In the genomic region with DNA sequence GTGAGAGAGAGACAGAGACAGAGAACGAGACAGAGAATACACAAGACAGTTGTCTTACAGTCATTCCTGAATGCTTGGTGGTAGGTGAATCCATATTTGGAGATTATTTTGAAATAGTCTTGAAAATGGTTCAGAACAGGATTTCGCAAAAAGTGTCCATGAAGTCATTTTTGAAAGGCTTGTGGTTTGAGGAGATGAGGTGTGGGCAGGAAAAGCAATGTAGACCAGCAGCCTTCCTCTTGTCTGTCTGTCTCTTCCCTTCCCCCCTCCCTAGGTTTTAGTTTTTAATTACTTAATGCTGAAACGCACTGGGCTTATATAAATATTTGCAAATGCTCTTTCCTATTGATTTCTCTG, we compare ENCODE assay signal across 9 mouse cellular contexts.
DNase-seq lines count a peak whose midpoint lies in the region; ATAC-seq lines count a peak whose summit lies in the region.
"Had no signal": no experiment of that assay in that cellular context is flagged by ENCODE, and none has a peak within 500 bp of the region (broad histone marks: within the 10 kb centered on the region; RNA-seq: fewer than 3 reads in every experiment).

No protein-coding gene starts in this region.

- peak overlapping the region; percentile 98 for H3K9ac ChIP-seq in hindbrain, embryonic 14.5 days

- no peaks in the 10 kb centered on the region for H3K9me3 ChIP-seq in hindbrain, embryonic 14.5 days (ENCODE audit: control insufficient read depth, low read length)

- no peak for ATAC-seq in hindbrain, embryonic 14.5 days (ENCODE audit: low FRiP score)
- no peak for ATAC-seq in monocyte, adult 5-6 weeks (replicated peaks; ENCODE audit: insufficient number of reproducible peaks, low FRiP score, low TSS enrichment, poor library complexity, severe bottlenecking)
- ATAC-seq: inflammation-experienced regulatory T-cells, adult 6 months had no signal

- peak overlapping the region; percentile 92 for H3K4me2 ChIP-seq in hindbrain, embryonic 14.5 days (replicated peaks)

- H3K27me3 ChIP-seq in hindbrain, embryonic 14.5 days (ENCODE audit: control insufficient read depth, insufficient read depth, low read length), result peaks cover 12% of the 10 kb centered on the region

- peak; percentile 79 for DNase-seq in 416B (ENCODE audit: low read depth)
- no peak for DNase-seq in hindbrain, embryonic 14.5 days (ENCODE audit: low spot score)
- DNase-seq in lung, postnatal 36 days, result peak; percentile 50
- no peak for DNase-seq in spleen, postnatal 36 days (ENCODE audit: low spot score in 2 of 2)
- DNase-seq in urinary bladder, adult 18-20 months (ENCODE audit: low spot score in 2 of 2), result no peak
- DNase-seq in adrenal gland, postnatal 14 days, result no peak

- peak overlapping the region; percentile 7; the same call in 1 of the 2 replicates for H3K4me3 ChIP-seq in brown adipose tissue, adult 24 weeks (ENCODE audit: insufficient read depth, low read depth, low read length)
- H3K4me3 ChIP-seq in hindbrain, embryonic 14.5 days (replicated peaks; ENCODE audit: low read length), result peak overlapping the region; percentile 90

- no peaks in the 10 kb centered on the region for H3K36me3 ChIP-seq in hindbrain, embryonic 14.5 days (replicated peaks; ENCODE audit: control insufficient read depth, insufficient read depth)

- H3K27ac ChIP-seq in brown adipose tissue, adult 24 weeks (replicated peaks; ENCODE audit: low read depth, low read length), result peak overlapping the region; percentile 94
- H3K27ac ChIP-seq in hindbrain, embryonic 14.5 days, result peak overlapping the region; percentile 100

- H3K4me1 ChIP-seq in brown adipose tissue, adult 24 weeks (ENCODE audit: control insufficient read depth, insufficient read depth, insufficient read length, low read length), result peaks cover 7% of the 10 kb centered on the region; the same call in 1 of the 2 replicates
- H3K4me1 ChIP-seq in hindbrain, embryonic 14.5 days (replicated peaks; ENCODE audit: control insufficient read depth, insufficient read depth, low read length), result peaks cover 37% of the 10 kb centered on the region

- WGBS in hindbrain, embryonic 14.5 days, result 50% methylated on average over 3 of the region's 3 CpGs

Comparison
In these comparisons a context has a peak if more than half of its experiments do, and no peak if none do; other contexts are left out.
1. DNase-seq: peak in 416B (single experiment) and lung, postnatal 36 days (single experiment); none in hindbrain, embryonic 14.5 days (single experiment), spleen, postnatal 36 days (0 of 2), urinary bladder, adult 18-20 months (0 of 2) and adrenal gland, postnatal 14 days (single experiment).